Mouse (Mus musculus): ENCODE measurements around the gene Tmem150c. TPM values are rescaled to one million over a fixed set of nuclear protein-coding genes. Genes with fewer than 3 reads are reported as not detected.

The Tmem150c gene
- total RNA-seq, 1 experiment from 2014 or later, result not detected

- ATAC-seq (ENCODE audit: extremely low read depth, insufficient number of reproducible peaks, low FRiP score, poor library complexity, severe bottlenecking), result no peak
Observed at GRCm38 (mm10) chr5:100176096-100176495, 16.5 kb upstream of the Tmem150c start.

GRCm38 (mm10) chr5:100175582-100175981, 16.0 kb upstream of the Tmem150c start:
- ATAC-seq (ENCODE audit: extremely low read depth, insufficient number of reproducible peaks, low FRiP score, poor library complexity, severe bottlenecking), result no peak

GRCm38 (mm10) chr5:100172104-100172503, 12.5 kb upstream of the Tmem150c start:
- ATAC-seq (ENCODE audit: extremely low read depth, insufficient number of reproducible peaks, low FRiP score, poor library complexity, severe bottlenecking), result no peak

GRCm38 (mm10) chr5:100166591-100167491, 7.2 kb upstream of the Tmem150c start:
- peak; percentile 60; the same call in 1 of the 2 replicates for ATAC-seq (ENCODE audit: extremely low read depth, insufficient number of reproducible peaks, low FRiP score, poor library complexity, severe bottlenecking)

- no peak for ATAC-seq (ENCODE audit: extremely low read depth, insufficient number of reproducible peaks, low FRiP score, poor library complexity, severe bottlenecking)
Observed at GRCm38 (mm10) chr5:100163368-100163767, 3.8 kb upstream of the Tmem150c start.

- no peak for ATAC-seq (ENCODE audit: extremely low read depth, insufficient number of reproducible peaks, low FRiP score, poor library complexity, severe bottlenecking)
Observed at GRCm38 (mm10) chr5:100162857-100163256, 3.2 kb upstream of the Tmem150c start.

GRCm38 (mm10) chr5:100162053-100162452, 2.4 kb upstream of the Tmem150c start:
- 0 out of 2 replicates have a peak, but pooled peaks have one; percentile 24 for ATAC-seq (ENCODE audit: extremely low read depth, insufficient number of reproducible peaks, low FRiP score, poor library complexity, severe bottlenecking)

- ATAC-seq (ENCODE audit: extremely low read depth, insufficient number of reproducible peaks, low FRiP score, poor library complexity, severe bottlenecking), result no peak
Observed at GRCm38 (mm10) chr5:100158791-100159637, 594 bp downstream of the Tmem150c start.

GRCm38 (mm10) chr5:100158301-100158700, 1.3 kb downstream of the Tmem150c start:
- no peak for ATAC-seq (ENCODE audit: extremely low read depth, insufficient number of reproducible peaks, low FRiP score, poor library complexity, severe bottlenecking)

GRCm38 (mm10) chr5:100155646-100156045, 4.0 kb downstream of the Tmem150c start:
- ATAC-seq (ENCODE audit: extremely low read depth, insufficient number of reproducible peaks, low FRiP score, poor library complexity, severe bottlenecking), result no peak

GRCm38 (mm10) chr5:100149967-100150366, 9.6 kb downstream of the Tmem150c start:
- no peak for ATAC-seq (ENCODE audit: extremely low read depth, insufficient number of reproducible peaks, low FRiP score, poor library complexity, severe bottlenecking)

- ATAC-seq (ENCODE audit: extremely low read depth, insufficient number of reproducible peaks, low FRiP score, poor library complexity, severe bottlenecking), result no peak
Observed at GRCm38 (mm10) chr5:100144836-100145235, 14.8 kb downstream of the Tmem150c start.

GRCm38 (mm10) chr5:100127283-100127682, 32.3 kb downstream of the Tmem150c start:
- ATAC-seq (ENCODE audit: extremely low read depth, insufficient number of reproducible peaks, low FRiP score, poor library complexity, severe bottlenecking), result no peak

GRCm38 (mm10) chr5:100125409-100126123, 34.0 kb downstream of the Tmem150c start:
- ATAC-seq (ENCODE audit: extremely low read depth, insufficient number of reproducible peaks, low FRiP score, poor library complexity, severe bottlenecking), result no peak

GRCm38 (mm10) chr5:100124530-100124929, 35.1 kb downstream of the Tmem150c start:
- no peak for ATAC-seq (ENCODE audit: extremely low read depth, insufficient number of reproducible peaks, low FRiP score, poor library complexity, severe bottlenecking)

- ATAC-seq (ENCODE audit: extremely low read depth, insufficient number of reproducible peaks, low FRiP score, poor library complexity, severe bottlenecking), result no peak
Observed at GRCm38 (mm10) chr5:100123283-100123682, 36.3 kb downstream of the Tmem150c start.

- no peak for ATAC-seq (ENCODE audit: extremely low read depth, insufficient number of reproducible peaks, low FRiP score, poor library complexity, severe bottlenecking)
Observed at GRCm38 (mm10) chr5:100121170-100121569, 38.4 kb downstream of the Tmem150c start.

- ATAC-seq (ENCODE audit: extremely low read depth, insufficient number of reproducible peaks, low FRiP score, poor library complexity, severe bottlenecking), result no peak
Observed at GRCm38 (mm10) chr5:100120711-100121141, 38.9 kb downstream of the Tmem150c start.

- ATAC-seq (ENCODE audit: extremely low read depth, insufficient number of reproducible peaks, low FRiP score, poor library complexity, severe bottlenecking), result no peak
Observed at GRCm38 (mm10) chr5:100119331-100119730, 40.3 kb downstream of the Tmem150c start.
